Mouse (Mus musculus): ENCODE data around the gene Pgm2. TPM values are rescaled to one million over a fixed set of nuclear protein-coding genes. Genes with fewer than 3 reads are reported as not detected.

Pgm2 gene
- polyA plus RNA-seq, 1 experiment = 0.43 TPM

- TF ChIP-seq POLR2A (IDR thresholded peaks at IDR 0.05; ENCODE audit: control insufficient read depth, low read depth, low read length) (no peak), CTCF (IDR thresholded peaks at IDR 0.05; ENCODE audit: control insufficient read depth, insufficient read depth, insufficient replicate concordance, low read depth, low read length) (no peak)
- Histone ChIP-seq H3K27me3 (ENCODE audit: control insufficient read depth, insufficient read depth, low read length) (no peaks in the 10 kb centered on the region), H3K4me3 (ENCODE audit: control insufficient read depth, low read depth, low read length) (peak overlapping the region; percentile 78), H3K27ac (ENCODE audit: control insufficient read depth, insufficient read depth, low read depth, low read length) (no peak overlapping the region), H3K4me1 (ENCODE audit: control insufficient read depth, insufficient read depth, low read length) (peaks cover 11% of the 10 kb centered on the region), H3K36me3 (ENCODE audit: control insufficient read depth, insufficient read depth, low read length) (no peaks in the 10 kb centered on the region)
Observed at GRCm38 (mm10) chr5:64159065-64159780, 66.5 kb downstream of the Pgm2 start.

GRCm38 (mm10) chr5:64159781-64160704 is 67.3 kb downstream of the Pgm2 start:
- Histone ChIP-seq H3K4me1 (ENCODE audit: control insufficient read depth, insufficient read depth, low read length) (peaks cover 11% of the 10 kb centered on the region), H3K27me3 (ENCODE audit: control insufficient read depth, insufficient read depth, low read length) (no peaks in the 10 kb centered on the region), H3K4me3 (ENCODE audit: control insufficient read depth, low read depth, low read length) (peak overlapping the region; percentile 78), H3K27ac (ENCODE audit: control insufficient read depth, insufficient read depth, low read depth, low read length) (no peak overlapping the region), H3K36me3 (ENCODE audit: control insufficient read depth, insufficient read depth, low read length) (no peaks in the 10 kb centered on the region)
- TF ChIP-seq POLR2A (IDR thresholded peaks at IDR 0.05; ENCODE audit: control insufficient read depth, low read depth, low read length) (no peak), CTCF (IDR thresholded peaks at IDR 0.05; ENCODE audit: control insufficient read depth, insufficient read depth, insufficient replicate concordance, low read depth, low read length) (no peak)

GRCm38 (mm10) chr5:64160705-64161391 is 68.1 kb downstream of the Pgm2 start:
- H3K27me3 ChIP-seq (ENCODE audit: control insufficient read depth, insufficient read depth, low read length) = no peaks in the 10 kb centered on the region

GRCm38 (mm10) chr5:64161917-64162316 is 69.2 kb downstream of the Pgm2 start:
- H3K4me3 ChIP-seq (ENCODE audit: control insufficient read depth, low read depth, low read length) = no peak overlapping the region
- peaks cover 11% of the 10 kb centered on the region for H3K4me1 ChIP-seq (ENCODE audit: control insufficient read depth, insufficient read depth, low read length)
- H3K27ac ChIP-seq (ENCODE audit: control insufficient read depth, insufficient read depth, low read depth, low read length) = no peak overlapping the region
- no peaks in the 10 kb centered on the region for H3K36me3 ChIP-seq (ENCODE audit: control insufficient read depth, insufficient read depth, low read length)
- no peaks in the 10 kb centered on the region for H3K27me3 ChIP-seq (ENCODE audit: control insufficient read depth, insufficient read depth, low read length)
- TF ChIP-seq POLR2A (IDR thresholded peaks at IDR 0.05; ENCODE audit: control insufficient read depth, low read depth, low read length) (no peak), CTCF (IDR thresholded peaks at IDR 0.05; ENCODE audit: control insufficient read depth, insufficient read depth, insufficient replicate concordance, low read depth, low read length) (no peak)

More at GRCm38 (mm10) chr5:64160705-64161391, 68.1 kb downstream of the Pgm2 start:
- H3K4me1 ChIP-seq (ENCODE audit: control insufficient read depth, insufficient read depth, low read length) = peaks cover 11% of the 10 kb centered on the region
- H3K36me3 ChIP-seq (ENCODE audit: control insufficient read depth, insufficient read depth, low read length) = no peaks in the 10 kb centered on the region
- no peak for TF ChIP-seq CTCF (IDR thresholded peaks at IDR 0.05; ENCODE audit: control insufficient read depth, insufficient read depth, insufficient replicate concordance, low read depth, low read length)
- TF ChIP-seq POLR2A (IDR thresholded peaks at IDR 0.05; ENCODE audit: control insufficient read depth, low read depth, low read length) = no peak
- H3K4me3 ChIP-seq (ENCODE audit: control insufficient read depth, low read depth, low read length) = peak overlapping the region; percentile 40; the same call in 1 of the 2 replicates
- H3K27ac ChIP-seq (ENCODE audit: control insufficient read depth, insufficient read depth, low read depth, low read length) = no peak overlapping the region

GRCm38 (mm10) chr5:64162582-64162981 is 69.8 kb downstream of the Pgm2 start:
- Histone ChIP-seq H3K4me3 (ENCODE audit: control insufficient read depth, low read depth, low read length) (no peak overlapping the region), H3K36me3 (ENCODE audit: control insufficient read depth, insufficient read depth, low read length) (no peaks in the 10 kb centered on the region), H3K27me3 (ENCODE audit: control insufficient read depth, insufficient read depth, low read length) (no peaks in the 10 kb centered on the region), H3K4me1 (ENCODE audit: control insufficient read depth, insufficient read depth, low read length) (peaks cover 11% of the 10 kb centered on the region), H3K27ac (ENCODE audit: control insufficient read depth, insufficient read depth, low read depth, low read length) (no peak overlapping the region)
- TF ChIP-seq POLR2A (IDR thresholded peaks at IDR 0.05; ENCODE audit: control insufficient read depth, low read depth, low read length) (no peak), CTCF (IDR thresholded peaks at IDR 0.05; ENCODE audit: control insufficient read depth, insufficient read depth, insufficient replicate concordance, low read depth, low read length) (no peak)

GRCm38 (mm10) chr5:64164414-64164813 is 71.7 kb downstream of the Pgm2 start:
- H3K27me3 ChIP-seq (ENCODE audit: control insufficient read depth, insufficient read depth, low read length) = no peaks in the 10 kb centered on the region

More at GRCm38 (mm10) chr5:64164414-64164813, 71.7 kb downstream of the Pgm2 start:
- Histone ChIP-seq H3K36me3 (ENCODE audit: control insufficient read depth, insufficient read depth, low read length) (no peaks in the 10 kb centered on the region), H3K4me1 (ENCODE audit: control insufficient read depth, insufficient read depth, low read length) (peaks cover 10% of the 10 kb centered on the region), H3K27ac (ENCODE audit: control insufficient read depth, insufficient read depth, low read depth, low read length) (no peak overlapping the region), H3K4me3 (ENCODE audit: control insufficient read depth, low read depth, low read length) (no peak overlapping the region)
- TF ChIP-seq CTCF (IDR thresholded peaks at IDR 0.05; ENCODE audit: control insufficient read depth, insufficient read depth, insufficient replicate concordance, low read depth, low read length) = no peak
- no peak for TF ChIP-seq POLR2A (IDR thresholded peaks at IDR 0.05; ENCODE audit: control insufficient read depth, low read depth, low read length)
